Mouse (Mus musculus) urinary bladder, postnatal 14 days (tissue): ENCODE measurements around the gene 4930455H04Rik.
A peak's percentile ranks its signal among the peaks of the same experiment; 100 is the strongest.

Experiments used
- DNase-seq: peaks from one replicate; pipeline ENCODE4 v3.0.0; 2021; ENCODE audit warnings: low spot score

4930455H04Rik gene

GRCm38 (mm10) chr3:116967967-116968366, at the start of gene 4930455H04Rik:
Gene 4930455H04Rik (plus strand): TSS chr3:116968267.
- no peak for DNase-seq

GRCm38 (mm10) chr3:116921535-116921934, 46.5 kb upstream of the 4930455H04Rik start:
- no peak for DNase-seq

- no peak for DNase-seq
Measured at GRCm38 (mm10) chr3:116923042-116923441, 45.0 kb upstream of the 4930455H04Rik start.

- no peak for DNase-seq
Measured at GRCm38 (mm10) chr3:116928994-116929393, 39.1 kb upstream of the 4930455H04Rik start.

- DNase-seq: no peak
Measured at GRCm38 (mm10) chr3:116933158-116933557, 34.9 kb upstream of the 4930455H04Rik start.

- DNase-seq: no peak
Measured at GRCm38 (mm10) chr3:116936934-116937691, 31.0 kb upstream of the 4930455H04Rik start.

- no peak for DNase-seq
Measured at GRCm38 (mm10) chr3:116940804-116941558, 27.1 kb upstream of the 4930455H04Rik start.

GRCm38 (mm10) chr3:116941559-116942117, 26.4 kb upstream of the 4930455H04Rik start:
- no peak for DNase-seq

- no peak for DNase-seq
Measured at GRCm38 (mm10) chr3:116942751-116943150, 25.3 kb upstream of the 4930455H04Rik start.

GRCm38 (mm10) chr3:116943422-116943821, 24.6 kb upstream of the 4930455H04Rik start:
- no peak for DNase-seq

- DNase-seq: no peak
Measured at GRCm38 (mm10) chr3:116946476-116946875, 21.6 kb upstream of the 4930455H04Rik start.

GRCm38 (mm10) chr3:116950665-116951115, 17.4 kb upstream of the 4930455H04Rik start:
- peak; percentile 18 for DNase-seq

GRCm38 (mm10) chr3:116951489-116951888, 16.6 kb upstream of the 4930455H04Rik start:
- no peak for DNase-seq

GRCm38 (mm10) chr3:116952242-116952899, 15.7 kb upstream of the 4930455H04Rik start:
- DNase-seq: no peak

- DNase-seq: no peak
Measured at GRCm38 (mm10) chr3:116953366-116953765, 14.7 kb upstream of the 4930455H04Rik start.

- DNase-seq: no peak
Measured at GRCm38 (mm10) chr3:116955061-116955460, 13.0 kb upstream of the 4930455H04Rik start.

GRCm38 (mm10) chr3:116960414-116960813, 7.7 kb upstream of the 4930455H04Rik start:
- DNase-seq: no peak

- DNase-seq: no peak
Measured at GRCm38 (mm10) chr3:116961354-116962142, 6.5 kb upstream of the 4930455H04Rik start.

- no peak for DNase-seq
Measured at GRCm38 (mm10) chr3:116963213-116963612, 4.9 kb upstream of the 4930455H04Rik start.

GRCm38 (mm10) chr3:116964426-116964825, 3.6 kb upstream of the 4930455H04Rik start:
- DNase-seq: peak; percentile 35

GRCm38 (mm10) chr3:116966225-116966624, 1.8 kb upstream of the 4930455H04Rik start:
- DNase-seq: peak; percentile 36
